Comparison of ENCODE assay signal across 36 mouse cellular contexts in genomic region chr3:105901468-105901867, GRCm38 (mm10). TPM values are rescaled to one million over a fixed set of nuclear protein-coding genes. Genes with fewer than 3 reads are reported as not detected.
"Had no signal": no experiment of that assay in that cellular context is flagged by ENCODE, and none has a peak within 500 bp of the region (broad histone marks: within the 10 kb centered on the region; RNA-seq: fewer than 3 reads in every experiment).

No protein-coding gene starts in this region.

- ATAC-seq: liver, embryonic 12.5 days; lung, postnatal 0 days; midbrain, embryonic 13.5 days; midbrain, embryonic 15.5 days had no signal

- H3K4me3 ChIP-seq: left cerebral cortex, adult 2 months; limb, embryonic 10.5 days; limb, embryonic 12.5 days; limb, embryonic 13.5 days; limb, embryonic 15.5 days; liver, embryonic 12.5 days; liver, embryonic 13.5 days; liver, embryonic 15.5 days; lung, embryonic 15.5 days; midbrain, embryonic 10.5 days; midbrain, embryonic 12.5 days; midbrain, embryonic 13.5 days; midbrain, embryonic 15.5 days; myocyte; neural tube, embryonic 12.5 days; neural tube, embryonic 13.5 days had no signal

- H3K9me3 ChIP-seq: limb, embryonic 10.5 days; limb, embryonic 12.5 days; limb, embryonic 13.5 days; limb, embryonic 15.5 days; liver, embryonic 12.5 days; liver, embryonic 13.5 days; liver, embryonic 15.5 days; lung, embryonic 15.5 days; midbrain, embryonic 10.5 days; midbrain, embryonic 12.5 days; midbrain, embryonic 13.5 days; midbrain, embryonic 15.5 days; neural tube, embryonic 12.5 days; neural tube, embryonic 13.5 days had no signal

- H3K36me3 ChIP-seq: limb, embryonic 10.5 days; limb, embryonic 12.5 days; limb, embryonic 13.5 days; limb, embryonic 15.5 days; liver, embryonic 12.5 days; liver, embryonic 13.5 days; liver, embryonic 15.5 days; lung, embryonic 15.5 days; midbrain, embryonic 10.5 days; midbrain, embryonic 12.5 days; midbrain, embryonic 13.5 days; midbrain, embryonic 15.5 days; neural tube, embryonic 12.5 days; neural tube, embryonic 13.5 days had no signal

- DNase-seq: left cerebral cortex, postnatal 4 days; liver; liver, embryonic 13.5 days; liver, postnatal 0 days; lung, adult 2 months; lung, embryonic 14.5 days; lung, postnatal 10 days; lung, postnatal 14 days; midbrain, embryonic 14.5 days had no signal

- H3K4me2 ChIP-seq: limb, embryonic 12.5 days; limb, embryonic 13.5 days; limb, embryonic 15.5 days; liver, embryonic 11.5 days; liver, embryonic 12.5 days; liver, embryonic 13.5 days; liver, embryonic 15.5 days; lung, embryonic 14.5 days; lung, embryonic 15.5 days; midbrain, embryonic 12.5 days; midbrain, embryonic 13.5 days; midbrain, embryonic 15.5 days; neural tube, embryonic 12.5 days; neural tube, embryonic 13.5 days had no signal

- H3K4me1 ChIP-seq: limb, embryonic 12.5 days; midbrain, embryonic 10.5 days; midbrain, embryonic 12.5 days; midbrain, embryonic 13.5 days; neural tube, embryonic 12.5 days; neural tube, embryonic 13.5 days had no signal

- H3K27ac ChIP-seq: left cerebral cortex, adult 2 months; limb, embryonic 10.5 days; limb, embryonic 12.5 days; limb, embryonic 13.5 days; limb, embryonic 15.5 days; liver, embryonic 12.5 days; liver, embryonic 13.5 days; liver, embryonic 14.5 days; liver, embryonic 15.5 days; lung, embryonic 15.5 days; midbrain, embryonic 10.5 days; midbrain, embryonic 12.5 days; midbrain, embryonic 13.5 days; midbrain, embryonic 15.5 days; neural tube, embryonic 12.5 days; neural tube, embryonic 13.5 days had no signal

- H3K9ac ChIP-seq: limb, embryonic 12.5 days; limb, embryonic 13.5 days; limb, embryonic 15.5 days; liver, embryonic 12.5 days; liver, embryonic 13.5 days; liver, embryonic 14.5 days; liver, embryonic 15.5 days; liver, postnatal 0 days; lung, embryonic 14.5 days; lung, embryonic 15.5 days; midbrain, embryonic 12.5 days; midbrain, embryonic 13.5 days; midbrain, embryonic 15.5 days; neural tube, embryonic 12.5 days; neural tube, embryonic 13.5 days had no signal

- H3K27me3 ChIP-seq: limb, embryonic 12.5 days; limb, embryonic 13.5 days; limb, embryonic 15.5 days; liver, embryonic 12.5 days; liver, embryonic 13.5 days; liver, embryonic 15.5 days; lung, embryonic 15.5 days; midbrain, embryonic 12.5 days; midbrain, embryonic 13.5 days; midbrain, embryonic 15.5 days; neural tube, embryonic 12.5 days; neural tube, embryonic 13.5 days had no signal

RNA-seq across cellular contexts. Expression of gene Tmigd3, which starts 30.8 kb away (rescaled TPM):
- total RNA-seq: left cerebral cortex, adult 18-20 months; left cerebral cortex, adult 8-10 months; left cerebral cortex, postnatal 36 days; left cerebral cortex, postnatal 4 days; liver, adult 2 months; megakaryocyte-erythroid progenitor cell, adult 5-6 weeks; midbrain, postnatal 0 days had no signal
- polyA plus RNA-seq: limb, embryonic 10.5 days; limb, embryonic 13.5 days; liver, embryonic 16.5 days; lung, embryonic 16.5 days; midbrain, embryonic 10.5 days; midbrain, embryonic 12.5 days; midbrain, embryonic 13.5 days; midbrain, embryonic 14.5 days; midbrain, embryonic 15.5 days; midbrain, postnatal 0 days; neural tube, embryonic 11.5 days; neural tube, embryonic 12.5 days; neural tube, embryonic 13.5 days had no signal

RNA-seq across cellular contexts. Expression of gene Adora3, which starts 30.8 kb away (rescaled TPM):
- total RNA-seq: megakaryocyte-erythroid progenitor cell, adult 5-6 weeks had no signal
- polyA plus RNA-seq: limb, embryonic 12.5 days; liver, adult 2 months; midbrain, embryonic 10.5 days; midbrain, embryonic 12.5 days; midbrain, embryonic 14.5 days; myocyte; neural tube, embryonic 12.5 days; neural tube, embryonic 13.5 days had no signal
